Mouse (Mus musculus): ENCODE measurements around the gene Lrrc19. TPM values are rescaled to one million over a fixed set of nuclear protein-coding genes. Genes with fewer than 3 reads are reported as not detected.
"Not testable (repeated sequence)": the region's sequence is repeated elsewhere in the genome, so short reads cannot be mapped to it uniquely, and the experiment has no call there.

Lrrc19 gene
- polyA plus RNA-seq (2016; fragmentation: Nextera tagmentation; extraction: Ambion mirVana): 0.89 and 1.1 TPM in 2 replicates

- no peak within 1 kb of the TSS for H3K27ac ChIP-seq (replicated peaks)
- H3K4me2 ChIP-seq (replicated peaks): no peak within 1 kb of the TSS
- no peaks in the 10 kb centered on the region for H3K27me3 ChIP-seq
- H3K9ac ChIP-seq (replicated peaks): no peak within 1 kb of the TSS
- no peaks in the 10 kb centered on the region for H3K4me1 ChIP-seq
- H3K9me3 ChIP-seq: no peaks in the 10 kb centered on the region
- no peak within 1 kb of the TSS for H3K4me3 ChIP-seq
- ATAC-seq (ENCODE audit: low FRiP score, low read depth): no peak
- peaks cover 7% of the 10 kb centered on the region for H3K36me3 ChIP-seq
- 87% methylated on average over 3 of the region's 3 CpGs for WGBS
These were observed at the start of gene Lrrc19 for GRCm38 (mm10) chr4:94649920-94650319. Lrrc19 (minus strand) TSS chr4:94650144.

GRCm38 (mm10) chr4:94696368-94696767 lies 46.4 kb upstream of the Lrrc19 start:
- H3K36me3 ChIP-seq: peaks cover 13% of the 10 kb centered on the region; the same call in 1 of the 2 replicates
- no peak overlapping the region for H3K4me3 ChIP-seq
- WGBS: 85% methylated on average over 3 of the region's 3 CpGs
- no peak overlapping the region for H3K4me2 ChIP-seq (replicated peaks)
- H3K27ac ChIP-seq (replicated peaks): no peak overlapping the region
- H3K9me3 ChIP-seq: no peaks in the 10 kb centered on the region
- H3K27me3 ChIP-seq: no peaks in the 10 kb centered on the region
- H3K4me1 ChIP-seq: no peaks in the 10 kb centered on the region
- no peak for ATAC-seq (ENCODE audit: low FRiP score, low read depth)
- H3K9ac ChIP-seq (replicated peaks): no peak overlapping the region

GRCm38 (mm10) chr4:94692175-94692574 lies 42.2 kb upstream of the Lrrc19 start:
- 89% methylated on average over 2 of the region's 2 CpGs for whole genome bisulfite sequencing
- Histone ChIP-seq H3K9me3 (no peaks in the 10 kb centered on the region), H3K4me3 (no peak overlapping the region)

GRCm38 (mm10) chr4:94691078-94691477 lies 41.1 kb upstream of the Lrrc19 start:
- H3K9ac ChIP-seq (replicated peaks): no peak overlapping the region
- no peak for ATAC-seq (ENCODE audit: low FRiP score, low read depth)
- peaks cover 36% of the 10 kb centered on the region for H3K36me3 ChIP-seq
- H3K4me2 ChIP-seq (replicated peaks): no peak overlapping the region
- 94% methylated on average over 4 of the region's 4 CpGs for WGBS
- H3K4me3 ChIP-seq: no peak overlapping the region
- H3K27me3 ChIP-seq: no peaks in the 10 kb centered on the region
- H3K9me3 ChIP-seq: no peaks in the 10 kb centered on the region
- no peak overlapping the region for H3K27ac ChIP-seq (replicated peaks)
- no peaks in the 10 kb centered on the region for H3K4me1 ChIP-seq

More at GRCm38 (mm10) chr4:94692175-94692574, 42.2 kb upstream of the Lrrc19 start:
- ATAC-seq (ENCODE audit: low FRiP score, low read depth): no peak
- Histone ChIP-seq H3K4me2 (replicated peaks) (no peak overlapping the region), H3K9ac (replicated peaks) (no peak overlapping the region), H3K36me3 (peaks cover 30% of the 10 kb centered on the region), H3K27ac (replicated peaks) (no peak overlapping the region), H3K27me3 (no peaks in the 10 kb centered on the region), H3K4me1 (no peaks in the 10 kb centered on the region)

GRCm38 (mm10) chr4:94689804-94690203 lies 39.9 kb upstream of the Lrrc19 start:
- not testable (repeated sequence) for ATAC-seq (ENCODE audit: low FRiP score, low read depth); H3K4me3 ChIP-seq; H3K9ac ChIP-seq (replicated peaks); H3K9me3 ChIP-seq; H3K4me1 ChIP-seq; H3K27me3 ChIP-seq; H3K27ac ChIP-seq (replicated peaks); H3K4me2 ChIP-seq (replicated peaks)
- WGBS: 90% methylated on average over 2 of the region's 2 CpGs
- peaks cover 36% of the 10 kb centered on the region for H3K36me3 ChIP-seq

- no peak overlapping the region for H3K27ac ChIP-seq (replicated peaks)
- no peak overlapping the region for H3K9ac ChIP-seq (replicated peaks)
- WGBS: 84% methylated on average over 5 of the region's 5 CpGs
- H3K4me2 ChIP-seq (replicated peaks): no peak overlapping the region
- no peaks in the 10 kb centered on the region for H3K9me3 ChIP-seq
- H3K36me3 ChIP-seq: peaks cover 42% of the 10 kb centered on the region
- no peaks in the 10 kb centered on the region for H3K27me3 ChIP-seq
- H3K4me1 ChIP-seq: no peaks in the 10 kb centered on the region
- ATAC-seq (ENCODE audit: low FRiP score, low read depth): no peak
- H3K4me3 ChIP-seq: no peak overlapping the region
These were observed 33.4 kb upstream of the Lrrc19 start for GRCm38 (mm10) chr4:94683305-94683704.

- peaks cover 31% of the 10 kb centered on the region for H3K36me3 ChIP-seq
- H3K9me3 ChIP-seq: no peaks in the 10 kb centered on the region
- 71% methylated on average over 1 of the region's 1 CpGs for WGBS
- H3K9ac ChIP-seq (replicated peaks): no peak overlapping the region
- H3K4me3 ChIP-seq: no peak overlapping the region
- no peak for ATAC-seq (ENCODE audit: low FRiP score, low read depth)
- H3K27me3 ChIP-seq: no peaks in the 10 kb centered on the region
- H3K27ac ChIP-seq (replicated peaks): no peak overlapping the region
- no peaks in the 10 kb centered on the region for H3K4me1 ChIP-seq
- no peak overlapping the region for H3K4me2 ChIP-seq (replicated peaks)
These were observed 32.1 kb upstream of the Lrrc19 start for GRCm38 (mm10) chr4:94682029-94682428.

- Histone ChIP-seq H3K4me3 (no peak overlapping the region), H3K9ac (replicated peaks) (no peak overlapping the region), H3K36me3 (peaks cover 26% of the 10 kb centered on the region), H3K4me2 (replicated peaks) (no peak overlapping the region), H3K27me3 (no peaks in the 10 kb centered on the region), H3K4me1 (no peaks in the 10 kb centered on the region), H3K27ac (replicated peaks) (no peak overlapping the region), H3K9me3 (no peaks in the 10 kb centered on the region)
- ATAC-seq (ENCODE audit: low FRiP score, low read depth): no peak
- 90% methylated on average over 2 of the region's 2 CpGs for WGBS
These were observed 31.2 kb upstream of the Lrrc19 start for GRCm38 (mm10) chr4:94681181-94681580.

GRCm38 (mm10) chr4:94680662-94681061 lies 30.7 kb upstream of the Lrrc19 start:
- Histone ChIP-seq H3K27ac (replicated peaks) (no peak overlapping the region), H3K9ac (replicated peaks) (no peak overlapping the region), H3K27me3 (no peaks in the 10 kb centered on the region), H3K9me3 (no peaks in the 10 kb centered on the region), H3K36me3 (peaks cover 26% of the 10 kb centered on the region), H3K4me3 (no peak overlapping the region), H3K4me2 (replicated peaks) (no peak overlapping the region), H3K4me1 (no peaks in the 10 kb centered on the region)
- no peak for ATAC-seq (ENCODE audit: low FRiP score, low read depth)
- WGBS: 88% methylated on average over 2 of the region's 2 CpGs

GRCm38 (mm10) chr4:94669718-94670117 lies 19.8 kb upstream of the Lrrc19 start:
- Histone ChIP-seq H3K36me3 (no peaks in the 10 kb centered on the region), H3K9ac (replicated peaks) (no peak overlapping the region), H3K27ac (replicated peaks) (no peak overlapping the region), H3K27me3 (no peaks in the 10 kb centered on the region), H3K4me2 (replicated peaks) (no peak overlapping the region), H3K9me3 (no peaks in the 10 kb centered on the region), H3K4me3 (no peak overlapping the region), H3K4me1 (no peaks in the 10 kb centered on the region)
- peak; percentile 62; the same call in 1 of the 2 replicates for ATAC-seq (ENCODE audit: low FRiP score, low read depth)
- WGBS: 47% methylated on average over 1 of the region's 1 CpGs

GRCm38 (mm10) chr4:94650426-94651175 lies 657 bp upstream of the Lrrc19 start:
- not testable (repeated sequence) for H3K4me2 ChIP-seq (replicated peaks); H3K27ac ChIP-seq (replicated peaks); H3K27me3 ChIP-seq; H3K4me1 ChIP-seq; H3K9ac ChIP-seq (replicated peaks); ATAC-seq (ENCODE audit: low FRiP score, low read depth); H3K9me3 ChIP-seq; H3K4me3 ChIP-seq
- peaks cover 13% of the 10 kb centered on the region for H3K36me3 ChIP-seq
- WGBS: 90% methylated on average over 5 of the region's 5 CpGs

- Histone ChIP-seq H3K36me3 (0 out of 2 replicates have a peak, but pooled peaks cover 5% of the 10 kb centered on the region), H3K27ac (replicated peaks) (no peak overlapping the region), H3K4me1 (no peaks in the 10 kb centered on the region), H3K27me3 (no peaks in the 10 kb centered on the region), H3K9me3 (no peaks in the 10 kb centered on the region), H3K4me2 (replicated peaks) (no peak overlapping the region), H3K9ac (replicated peaks) (no peak overlapping the region), H3K4me3 (no peak overlapping the region)
- ATAC-seq (ENCODE audit: low FRiP score, low read depth): no peak
- WGBS: 95% methylated on average over 2 of the region's 2 CpGs
These were observed 6.8 kb downstream of the Lrrc19 start for GRCm38 (mm10) chr4:94643141-94643540.

All from midbrain, embryonic 12.5 days (tissue).